Mouse (Mus musculus) small intestine, adult 2 months (tissue): ENCODE measurements around the gene Zfr2. TPM values are rescaled to one million over a fixed set of nuclear protein-coding genes. Genes with fewer than 3 reads are reported as not detected.
A peak's percentile ranks its signal among the peaks of the same experiment; 100 is the strongest.

ENCODE experiments used
- H3K27ac ChIP-seq: fragments of 200-500 bp; 2 replicates; pipeline ENCODE4 v1.5.1; 2012; ENCODE audit warnings: low read depth, low read length, control low read depth, inconsistent platforms; ENCODE audit not compliant: insufficient read depth
- H3K27me3 ChIP-seq: fragments of 200-500 bp; 2 replicates; pipeline ENCODE4 v1.6.1; 2012; ENCODE audit warnings: mild to moderate bottlenecking, moderate library complexity, low read length, inconsistent platforms; ENCODE audit not compliant: control insufficient read depth, insufficient read depth
- H3K36me3 ChIP-seq: fragments of 200-500 bp; 2 replicates; pipeline ENCODE4 v1.6.1; 2012; ENCODE audit warnings: mild to moderate bottlenecking, low read length, control low read depth, inconsistent platforms; ENCODE audit not compliant: control insufficient read depth, insufficient read depth
- H3K4me1 ChIP-seq: fragments of 200-500 bp; 2 replicates; pipeline ENCODE4 v1.6.1; 2012; ENCODE audit warnings: low read length, inconsistent platforms, mixed read lengths; ENCODE audit not compliant: control insufficient read depth, insufficient read depth, insufficient read length
- H3K4me3 ChIP-seq: fragments of 200-500 bp; 2 replicates; pipeline ENCODE4 v1.5.1; 2012; ENCODE audit warnings: low read depth, mild to moderate bottlenecking, control low read depth, inconsistent platforms, low read length, moderate library complexity
- CTCF ChIP-seq: fragments of 200-500 bp; IDR thresholded peaks from 2 replicates; pipeline ENCODE4 v1.5.1; 2012; ENCODE audit warnings: low read depth, mild to moderate bottlenecking, control low read depth, inconsistent platforms, low read length, moderate library complexity, mixed read lengths; ENCODE audit not compliant: insufficient replicate concordance, insufficient read length; ENCODE audit errors: extremely low read depth
- POLR2A ChIP-seq: fragments of 200-500 bp; IDR thresholded peaks from 2 replicates; pipeline ENCODE4 v1.6.1; 2012; ENCODE audit warnings: low read depth, mild to moderate bottlenecking, control low read depth, inconsistent platforms, low read length, moderate library complexity
- WGBS: fragments of 180-500 bp; shearing (Covaris S2); methylation state at CpG from one replicate; pipeline ENCODE4 v1.1.7; 2018; 5-methylcytosine and 5-hydroxymethylcytosine counted together
- polyA plus RNA-seq: library from polyadenylated mRNA; depleted of rRNA; stranded (reverse); fragments of >200 nt; gene quantifications from 2 replicates; pipeline ENCODE4 v1.2.3, GENCODE M21; 2012

Zfr2 gene
- polyA plus RNA-seq, 1 experiment: 14.2 TPM

DNA sequence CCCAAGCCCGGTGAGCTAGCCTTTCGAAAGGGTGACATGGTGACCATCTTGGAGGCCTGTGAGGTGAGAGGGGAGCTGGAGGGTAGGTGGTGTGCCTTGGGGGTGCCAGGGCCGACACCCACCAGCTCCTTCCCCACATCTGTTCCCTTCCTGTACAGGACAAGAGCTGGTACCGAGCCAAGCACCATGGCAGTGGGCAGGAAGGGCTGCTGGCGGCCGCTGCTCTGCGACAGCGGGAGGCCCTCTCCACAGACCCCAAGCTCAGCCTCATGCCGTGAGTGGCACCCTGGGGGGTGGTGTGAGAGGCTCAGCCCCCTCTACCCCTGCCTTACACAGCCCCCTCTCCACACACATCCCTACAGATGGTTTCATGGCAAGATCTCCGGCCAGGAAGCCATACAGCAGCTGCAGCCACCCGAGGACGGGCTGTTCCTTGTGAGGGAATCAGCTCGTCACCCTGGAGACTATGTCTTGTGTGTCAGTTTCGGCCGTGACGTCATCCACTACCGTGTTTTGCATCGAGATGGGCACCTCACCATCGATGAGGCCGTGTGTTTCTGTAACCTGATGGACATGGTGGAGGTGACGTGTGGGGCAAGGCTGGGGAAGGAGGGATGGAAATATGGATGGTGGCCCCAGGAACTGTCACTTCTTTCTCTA lies 26.4 kb downstream of the Zfr2 start:
- Histone ChIP-seq H3K27ac (no peak overlapping the region), H3K27me3 (peaks cover 7% of the 10 kb centered on the region), H3K4me1 (peaks cover 2% of the 10 kb centered on the region; the same call in 1 of the 2 replicates), H3K36me3 (peaks cover 3% of the 10 kb centered on the region; the same call in 1 of the 2 replicates), H3K4me3 (no peak overlapping the region)
- WGBS: 46% methylated on average over 21 of the region's 21 CpGs
- TF ChIP-seq CTCF: no peak
- TF ChIP-seq POLR2A: no peak

GRCm38 (mm10) chr10:81261025-81261424 lies 28.1 kb downstream of the Zfr2 start:
- Histone ChIP-seq H3K27ac (no peak overlapping the region), H3K4me3 (no peak overlapping the region), H3K4me1 (peaks cover 4% of the 10 kb centered on the region; the same call in 1 of the 2 replicates), H3K36me3 (peaks cover 4% of the 10 kb centered on the region; the same call in 1 of the 2 replicates), H3K27me3 (peaks cover 7% of the 10 kb centered on the region)
- 90% methylated on average over 4 of the region's 4 CpGs for WGBS
- no peak for TF ChIP-seq CTCF
- no peak for TF ChIP-seq POLR2A

- Histone ChIP-seq H3K4me1 (peaks cover 12% of the 10 kb centered on the region), H3K4me3 (no peak overlapping the region), H3K36me3 (peaks cover 4% of the 10 kb centered on the region; the same call in 1 of the 2 replicates), H3K27me3 (no peaks in the 10 kb centered on the region), H3K27ac (no peak overlapping the region)
- WGBS: 98% methylated on average over 8 of the region's 8 CpGs
- TF ChIP-seq POLR2A (no peak), CTCF (no peak)
Measured at GRCm38 (mm10) chr10:81265540-81265939, 32.6 kb downstream of the Zfr2 start.

GRCm38 (mm10) chr10:81266211-81267105 lies 33.5 kb downstream of the Zfr2 start, which contains the start of the genes Mrpl54 and Apba3:
Gene Mrpl54, minus strand, starts transcription at chr10:81266934.
Gene Apba3, plus strand, starts transcription at chr10:81266960.
- peaks cover 12% of the 10 kb centered on the region for H3K36me3 ChIP-seq
- peak within 1 kb of the TSS; percentile 75 for H3K4me3 ChIP-seq
- H3K27ac ChIP-seq: peak within 1 kb of the TSS; percentile 82
- peaks cover 12% of the 10 kb centered on the region for H3K4me1 ChIP-seq
- no peaks in the 10 kb centered on the region for H3K27me3 ChIP-seq
- TF ChIP-seq CTCF (no peak), POLR2A (peak; percentile 30)
- under 1% methylated on average over 48 of the region's 48 CpGs for WGBS

DNA sequence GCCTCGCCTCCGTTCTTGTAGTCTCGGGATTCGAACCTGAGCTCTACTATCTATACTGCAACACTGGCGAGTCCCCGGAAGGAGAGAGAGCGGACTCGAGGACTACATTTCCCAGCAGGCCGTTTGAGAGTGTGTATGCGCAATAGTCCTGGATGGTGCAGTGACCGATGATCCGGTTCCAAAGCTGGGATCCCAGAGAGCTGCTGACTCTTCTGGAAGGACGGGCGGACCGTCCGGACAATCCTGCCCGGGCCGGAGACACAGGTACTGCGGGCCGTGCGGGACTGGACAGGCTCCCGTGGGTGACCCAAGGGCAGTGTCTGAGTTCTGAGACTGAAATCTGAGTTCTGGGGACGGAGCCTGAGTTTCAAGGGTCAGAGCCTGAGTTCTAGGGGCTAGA lies 35.1 kb downstream of the Zfr2 start:
- WGBS: under 1% methylated on average over 23 of the region's 23 CpGs
- Histone ChIP-seq H3K36me3 (peaks cover 28% of the 10 kb centered on the region), H3K4me3 (peak overlapping the region; percentile 89), H3K27me3 (no peaks in the 10 kb centered on the region), H3K27ac (peak overlapping the region; percentile 84), H3K4me1 (peaks cover 12% of the 10 kb centered on the region)
- TF ChIP-seq POLR2A (peak; percentile 95), CTCF (no peak)

GRCm38 (mm10) chr10:81268643-81269412 lies 35.9 kb downstream of the Zfr2 start:
- Histone ChIP-seq H3K4me1 (peaks cover 12% of the 10 kb centered on the region), H3K27me3 (no peaks in the 10 kb centered on the region), H3K27ac (peak overlapping the region; percentile 84), H3K4me3 (peak overlapping the region; percentile 89), H3K36me3 (peaks cover 35% of the 10 kb centered on the region)
- no peak for TF ChIP-seq POLR2A
- no peak for TF ChIP-seq CTCF
- 65% methylated on average over 16 of the region's 16 CpGs for WGBS
